Mouse (Mus musculus): ENCODE results near the gene Inca1.

DNA sequence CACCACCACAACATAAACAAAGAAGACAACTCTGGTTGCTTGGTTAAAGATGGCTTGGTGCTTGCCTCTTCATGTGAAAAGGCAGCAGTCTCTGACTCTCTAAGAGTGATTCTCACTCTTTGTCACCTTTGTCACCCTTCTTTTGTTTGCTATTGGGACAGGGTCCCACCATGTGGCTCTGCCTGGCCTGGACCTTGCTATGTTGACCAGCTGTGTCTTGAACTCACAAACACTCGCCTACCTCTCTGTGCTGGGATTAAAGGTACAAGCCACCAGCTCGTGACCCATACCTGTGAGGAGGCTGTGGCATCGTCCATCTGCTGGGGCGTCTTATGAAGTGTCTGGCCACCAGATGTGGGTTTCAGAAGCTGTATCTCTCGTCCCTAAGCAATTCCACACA lies 33.3 kb upstream of the Inca1 start:
- TF ChIP-seq CTCF (conservative IDR thresholded peaks at IDR 0.05; ENCODE audit: insufficient read depth, insufficient read length, low read depth, low read length): no peak
- no peak for TF ChIP-seq POLR2A (IDR thresholded peaks at IDR 0.05; ENCODE audit: low read depth, low read length)
